9 mouse cellular contexts compared by ENCODE assay signal in genomic region chr11:53486822-53487594, GRCm38 (mm10). TPM values are rescaled to one million over a fixed set of nuclear protein-coding genes. Genes with fewer than 3 reads are reported as not detected.
A peak's percentile ranks its signal among the peaks of the same experiment; 100 is the strongest.
DNase-seq lines count a peak whose midpoint lies in the region; ATAC-seq and TF ChIP-seq lines count a peak whose summit lies in the region.
"Had no signal": no experiment of that assay in that cellular context is flagged by ENCODE, and none has a peak within 500 bp of the region (broad histone marks: within the 10 kb centered on the region; RNA-seq: fewer than 3 reads in every experiment).

No protein-coding gene starts in this region.

- peak overlapping the region; percentile 35 for H3K4me3 ChIP-seq in heart, embryonic 13.5 days
- no peak overlapping the region for H3K4me3 ChIP-seq in heart, adult 2 months
- H3K4me3 ChIP-seq in forebrain, postnatal 0 days (ENCODE audit: low read depth, low read length), result peak overlapping the region; percentile 18; the same call in 1 of the 2 replicates
- peak overlapping the region; percentile 20; the same call in 1 of the 2 replicates for H3K4me3 ChIP-seq in midbrain, embryonic 14.5 days (replicated peaks; ENCODE audit: low read depth, low read length)

- H3K9ac ChIP-seq in heart, embryonic 13.5 days, result peak overlapping the region; percentile 33; the same call in 1 of the 2 replicates
- H3K9ac ChIP-seq in heart, adult 2 months (ENCODE audit: low read depth, low read length), result no peak overlapping the region
- H3K9ac ChIP-seq in forebrain, postnatal 0 days, result peak overlapping the region; percentile 28; the same call in 1 of the 2 replicates
- H3K9ac ChIP-seq in midbrain, embryonic 14.5 days (replicated peaks; ENCODE audit: low read length), result peak overlapping the region; percentile 34

- no peaks in the 10 kb centered on the region for H3K36me3 ChIP-seq in heart, embryonic 13.5 days
- H3K36me3 ChIP-seq in heart, adult 2 months (ENCODE audit: control insufficient read depth, insufficient read depth, low read length), result no peaks in the 10 kb centered on the region
- no peaks in the 10 kb centered on the region for H3K36me3 ChIP-seq in forebrain, postnatal 0 days (ENCODE audit: insufficient read depth)
- H3K36me3 ChIP-seq in midbrain, embryonic 14.5 days (ENCODE audit: control insufficient read depth, insufficient read depth, low read length), result no peaks in the 10 kb centered on the region

- ATAC-seq in heart, embryonic 13.5 days (ENCODE audit: extremely low read depth, insufficient number of reproducible peaks, low FRiP score, low TSS enrichment), result no peak
- ATAC-seq in forebrain, postnatal 0 days, result peak; percentile 59
- no peak for ATAC-seq in midbrain, embryonic 14.5 days (ENCODE audit: low FRiP score, low TSS enrichment)
- ATAC-seq in activated CD4-positive, CD25-positive, alpha-beta regulatory T cell, adult 4 months, result no peak
- ATAC-seq: Patski had no signal

- 0 out of 2 replicates have a peak, but pooled peaks cover 3% of the 10 kb centered on the region for H3K9me3 ChIP-seq in heart, embryonic 13.5 days
- no peaks in the 10 kb centered on the region for H3K9me3 ChIP-seq in forebrain, postnatal 0 days (ENCODE audit: low read length)
- H3K9me3 ChIP-seq in midbrain, embryonic 14.5 days (ENCODE audit: control insufficient read depth, low read length), result no peaks in the 10 kb centered on the region

- intact Hi-C loops in heart, adult 2 months (cut with DNase I), result no loop called here
- intact Hi-C loops in left cerebral cortex, postnatal 14 days (cut with DNase I), result no loop called here

- no peak for DNase-seq in heart, adult 2 months
- peak; percentile 86 for DNase-seq in brain, adult 2 months (ENCODE audit: low read depth, low spot score)
- DNase-seq in forebrain, postnatal 0 days, result no peak
- DNase-seq in kidney, postnatal 4 days, result peak; percentile 76 to 85
- DNase-seq in midbrain, embryonic 14.5 days, result peak; percentile 30
- DNase-seq in left cerebral cortex, postnatal 14 days (ENCODE audit: low spot score in 2 of 2), result no peak

- H3K27ac ChIP-seq in heart, embryonic 13.5 days (replicated peaks), result no peak overlapping the region
- no peak overlapping the region for H3K27ac ChIP-seq in heart, adult 2 months
- H3K27ac ChIP-seq in forebrain, postnatal 0 days (ENCODE audit: low read depth, low read length), result no peak overlapping the region
- H3K27ac ChIP-seq in midbrain, embryonic 14.5 days (replicated peaks; ENCODE audit: low read depth, low read length), result no peak overlapping the region

- no peaks in the 10 kb centered on the region for H3K79me2 ChIP-seq in heart, adult 2 months (replicated peaks; ENCODE audit: control insufficient read depth, insufficient read depth, low read length)

- H3K27me3 ChIP-seq in heart, embryonic 13.5 days (replicated peaks), result peaks cover 25% of the 10 kb centered on the region
- H3K27me3 ChIP-seq in heart, adult 2 months (ENCODE audit: control insufficient read depth, insufficient read depth, low read length), result no peaks in the 10 kb centered on the region; the same call in 1 of the 2 replicates
- no peaks in the 10 kb centered on the region for H3K27me3 ChIP-seq in forebrain, postnatal 0 days (ENCODE audit: insufficient read depth, low read length)
- peaks cover 59% of the 10 kb centered on the region for H3K27me3 ChIP-seq in midbrain, embryonic 14.5 days (ENCODE audit: control insufficient read depth, insufficient read depth, low read length)

- H3K4me1 ChIP-seq in heart, embryonic 13.5 days, result peaks cover 16% of the 10 kb centered on the region
- peaks cover 2% of the 10 kb centered on the region; the same call in 1 of the 2 replicates for H3K4me1 ChIP-seq in heart, adult 2 months (ENCODE audit: control insufficient read depth, insufficient read depth, low read length)
- H3K4me1 ChIP-seq in forebrain, postnatal 0 days (ENCODE audit: insufficient read depth), result no peaks in the 10 kb centered on the region
- peaks cover 10% of the 10 kb centered on the region; the same call in 1 of the 2 replicates for H3K4me1 ChIP-seq in midbrain, embryonic 14.5 days (ENCODE audit: control insufficient read depth, insufficient read depth, low read length)

- no peak for TF ChIP-seq CTCF in heart, adult 2 months (IDR thresholded peaks at IDR 0.05)
- no peak for TF ChIP-seq CTCF in forebrain, postnatal 0 days (IDR thresholded peaks at IDR 0.05; ENCODE audit: low read depth)

- 8% methylated on average over 27 of the region's 27 CpGs for WGBS in heart, embryonic 13.5 days
- WGBS in heart, adult 2 months, result 23% methylated on average over 27 of the region's 27 CpGs
- WGBS in forebrain, postnatal 0 days, result 20% methylated on average over 27 of the region's 27 CpGs
- 14% methylated on average over 27 of the region's 27 CpGs for WGBS in midbrain, embryonic 14.5 days

- peak overlapping the region; percentile 66 for H3K4me2 ChIP-seq in heart, embryonic 13.5 days
- H3K4me2 ChIP-seq in forebrain, postnatal 0 days (ENCODE audit: low read depth), result peak overlapping the region; percentile 44
- peak overlapping the region; percentile 47 for H3K4me2 ChIP-seq in midbrain, embryonic 14.5 days (ENCODE audit: low read length)

- TF ChIP-seq EP300 in heart, adult 2 months (IDR thresholded peaks at IDR 0.05; ENCODE audit: insufficient read depth, low read depth, low read length), result no peak

- TF ChIP-seq POLR2A in heart, adult 2 months (IDR thresholded peaks at IDR 0.05; ENCODE audit: insufficient read depth, low read depth, low read length), result no peak

RNA-seq across cellular contexts. Expression of gene Sowaha, which starts 6.9 kb away (rescaled TPM):
- polyA plus RNA-seq in heart, embryonic 13.5 days (2015; fragmentation: Nextera tagmentation; extraction: Ambion mirVana), result 0.27 and 0.47 TPM in 2 replicates
- under 1 TPM; 0.05 to 0.34 TPM for total RNA-seq in heart, adult 2 months (2021)
- 0.03 and 0.10 TPM in 2 replicates for polyA plus RNA-seq in heart, adult 2 months (2012; rRNA removed)
- 13.2 and 13.5 TPM in 2 replicates for total RNA-seq in forebrain, postnatal 0 days (2014; rRNA removed)
- 5.0 and 7.9 TPM in 2 replicates for polyA plus RNA-seq in forebrain, postnatal 0 days (2015; fragmentation: Nextera tagmentation; extraction: Ambion mirVana)
- 0.50 and 0.69 TPM in 2 replicates for polyA plus RNA-seq in midbrain, embryonic 14.5 days (2014; fragmentation: Nextera tagmentation; extraction: Ambion mirVana)
- polyA plus RNA-seq in activated CD4-positive, CD25-positive, alpha-beta regulatory T cell, adult 4 months (2017; shearing (Covaris generic)), result not detected
- total RNA-seq in left cerebral cortex, postnatal 14 days (2021), result 10 to 100 TPM; 71.5 to 74.7 TPM
- polyA plus RNA-seq: Patski had no signal

RNA-seq across cellular contexts. Expression of gene Gm9945, which starts 7.0 kb away (rescaled TPM):
- not detected in 2 replicates for polyA plus RNA-seq in heart, embryonic 13.5 days (2015; fragmentation: Nextera tagmentation; extraction: Ambion mirVana)
- not detected for total RNA-seq in heart, adult 2 months (2021)
- not detected in 2 replicates for polyA plus RNA-seq in heart, adult 2 months (2012; rRNA removed)
- not detected in 2 replicates for total RNA-seq in forebrain, postnatal 0 days (2014; rRNA removed)
- polyA plus RNA-seq in forebrain, postnatal 0 days (2015; fragmentation: Nextera tagmentation; extraction: Ambion mirVana), result 0.15 and 0.28 TPM in 2 replicates
- not detected in 2 replicates for polyA plus RNA-seq in midbrain, embryonic 14.5 days (2014; fragmentation: Nextera tagmentation; extraction: Ambion mirVana)
- not detected for polyA plus RNA-seq in activated CD4-positive, CD25-positive, alpha-beta regulatory T cell, adult 4 months (2017; shearing (Covaris generic))
- 1 to 10 TPM; 2.2 to 3.6 TPM for total RNA-seq in left cerebral cortex, postnatal 14 days (2021)
- polyA plus RNA-seq: Patski had no signal

RNA-seq across cellular contexts. Expression of gene Gm9837, which starts 16.7 kb away (rescaled TPM):
- polyA plus RNA-seq in heart, embryonic 13.5 days (2015; fragmentation: Nextera tagmentation; extraction: Ambion mirVana), result not detected in 2 replicates
- not detected for total RNA-seq in heart, adult 2 months (2021)
- not detected in 2 replicates for polyA plus RNA-seq in heart, adult 2 months (2012; rRNA removed)
- total RNA-seq in forebrain, postnatal 0 days (2014; rRNA removed), result 1.7 TPM in 1 of 2 replicates, not detected in the other
- polyA plus RNA-seq in forebrain, postnatal 0 days (2015; fragmentation: Nextera tagmentation; extraction: Ambion mirVana), result not detected in 2 replicates
- polyA plus RNA-seq in midbrain, embryonic 14.5 days (2014; fragmentation: Nextera tagmentation; extraction: Ambion mirVana), result not detected in 2 replicates
- polyA plus RNA-seq in activated CD4-positive, CD25-positive, alpha-beta regulatory T cell, adult 4 months (2017; shearing (Covaris generic)), result not detected
- under 1 TPM in 1 of 2 experiments, not detected in 1; 0.51 TPM for total RNA-seq in left cerebral cortex, postnatal 14 days (2021)
- polyA plus RNA-seq: Patski had no signal

RNA-seq across cellular contexts. Expression of gene Shroom1, which starts 30.0 kb away (rescaled TPM):
- 3.0 TPM in 2 replicates for polyA plus RNA-seq in heart, embryonic 13.5 days (2015; fragmentation: Nextera tagmentation; extraction: Ambion mirVana)
- total RNA-seq in heart, adult 2 months (2021), result under 1 TPM; 0.34 to 0.91 TPM
- polyA plus RNA-seq in heart, adult 2 months (2012; rRNA removed), result 0.53 and 0.80 TPM in 2 replicates
- 3.0 and 4.9 TPM in 2 replicates for total RNA-seq in forebrain, postnatal 0 days (2014; rRNA removed)
- 2.0 TPM in 2 replicates for polyA plus RNA-seq in forebrain, postnatal 0 days (2015; fragmentation: Nextera tagmentation; extraction: Ambion mirVana)
- polyA plus RNA-seq in midbrain, embryonic 14.5 days (2014; fragmentation: Nextera tagmentation; extraction: Ambion mirVana), result 1.5 and 1.9 TPM in 2 replicates
- under 1 TPM in 1 of 2 experiments, not detected in 1; 0.36 TPM for polyA plus RNA-seq in activated CD4-positive, CD25-positive, alpha-beta regulatory T cell, adult 4 months (2017; shearing (Covaris generic))
- 1 to 10 TPM; 3.8 to 4.6 TPM for total RNA-seq in left cerebral cortex, postnatal 14 days (2021)
- polyA plus RNA-seq: Patski had no signal

RNA-seq across cellular contexts. Expression of gene Gm10447, which starts 30.1 kb away (rescaled TPM):
- 0.09 and 0.14 TPM in 2 replicates for polyA plus RNA-seq in heart, embryonic 13.5 days (2015; fragmentation: Nextera tagmentation; extraction: Ambion mirVana)
- total RNA-seq in heart, adult 2 months (2021), result not detected
- polyA plus RNA-seq in heart, adult 2 months (2012; rRNA removed), result not detected in 2 replicates
- total RNA-seq in forebrain, postnatal 0 days (2014; rRNA removed), result not detected in 2 replicates
- polyA plus RNA-seq in forebrain, postnatal 0 days (2015; fragmentation: Nextera tagmentation; extraction: Ambion mirVana), result not detected in 2 replicates
- not detected in 2 replicates for polyA plus RNA-seq in midbrain, embryonic 14.5 days (2014; fragmentation: Nextera tagmentation; extraction: Ambion mirVana)
- polyA plus RNA-seq in activated CD4-positive, CD25-positive, alpha-beta regulatory T cell, adult 4 months (2017; shearing (Covaris generic)), result under 1 TPM in 1 of 2 experiments, not detected in 1; 0.33 TPM
- total RNA-seq in left cerebral cortex, postnatal 14 days (2021), result not detected
- polyA plus RNA-seq: Patski had no signal

Comparison
In these comparisons a context has a peak if more than half of its experiments do, and no peak if none do; other contexts are left out.
1. DNase-seq: peak in brain, adult 2 months (single experiment), kidney, postnatal 4 days (2 of 2) and midbrain, embryonic 14.5 days (single experiment); none in heart, adult 2 months (0 of 2), forebrain, postnatal 0 days (single experiment) and left cerebral cortex, postnatal 14 days (0 of 2).
2. Peak in every context shown above with its lines, with median percentiles within 50 percentile points of each other: H3K4me2 ChIP-seq.